Mouse (Mus musculus): Measurements from ENCODE around the gene Sbk1.
A peak's percentile ranks its signal among the peaks of the same experiment; 100 is the strongest.
"Not testable (repeated sequence)": the region's sequence is repeated elsewhere in the genome, so short reads cannot be mapped to it uniquely, and the experiment has no call there.

Sbk1 gene

GRCm38 (mm10) chr7:126265949-126266348, 6.5 kb upstream of the Sbk1 start:
- peak in 1 of 2 experiments; percentile 79 for DNase-seq (ENCODE audit: low spot score in 2 of 2)

- no peak for DNase-seq (ENCODE audit: low spot score in 2 of 2)
Observed at GRCm38 (mm10) chr7:126266372-126266870, 6.0 kb upstream of the Sbk1 start.

GRCm38 (mm10) chr7:126267606-126268005, 4.8 kb upstream of the Sbk1 start:
- DNase-seq (ENCODE audit: low spot score in 2 of 2) = no peak

GRCm38 (mm10) chr7:126272770-126273311, 422 bp downstream of the Sbk1 start:
- peak in 1 of 2 experiments; percentile 37 for DNase-seq (ENCODE audit: low spot score in 2 of 2)

GRCm38 (mm10) chr7:126273351-126274042, 1.1 kb downstream of the Sbk1 start:
- DNase-seq (ENCODE audit: low spot score in 2 of 2) = no peak

- DNase-seq (ENCODE audit: low spot score in 2 of 2) = no peak
Observed at GRCm38 (mm10) chr7:126274137-126274536, 1.7 kb downstream of the Sbk1 start.

GRCm38 (mm10) chr7:126274626-126275025, 2.2 kb downstream of the Sbk1 start:
- no peak for DNase-seq (ENCODE audit: low spot score in 2 of 2)

- DNase-seq (ENCODE audit: low spot score in 2 of 2) = no peak
Observed at GRCm38 (mm10) chr7:126275711-126276110, 3.3 kb downstream of the Sbk1 start.

- no peak for DNase-seq (ENCODE audit: low spot score in 2 of 2)
Observed at GRCm38 (mm10) chr7:126276297-126276696, 3.9 kb downstream of the Sbk1 start.

GRCm38 (mm10) chr7:126277536-126278295, 5.3 kb downstream of the Sbk1 start:
- DNase-seq (ENCODE audit: low spot score in 2 of 2) = no peak

GRCm38 (mm10) chr7:126278799-126279198, 6.4 kb downstream of the Sbk1 start:
- DNase-seq (ENCODE audit: low spot score in 2 of 2) = no peak

- no peak for DNase-seq (ENCODE audit: low spot score in 2 of 2)
Observed at GRCm38 (mm10) chr7:126279774-126280482, 7.5 kb downstream of the Sbk1 start.

- no peak for DNase-seq (ENCODE audit: low spot score in 2 of 2)
Observed at GRCm38 (mm10) chr7:126280696-126281095, 8.3 kb downstream of the Sbk1 start.

GRCm38 (mm10) chr7:126281876-126282682, 9.7 kb downstream of the Sbk1 start:
- DNase-seq (ENCODE audit: low spot score in 2 of 2) = no peak

- DNase-seq (ENCODE audit: low spot score in 2 of 2) = not testable (repeated sequence)
Observed at GRCm38 (mm10) chr7:126282683-126282990, 10.2 kb downstream of the Sbk1 start.

- DNase-seq (ENCODE audit: low spot score in 2 of 2) = no peak
Observed at GRCm38 (mm10) chr7:126284021-126284420, 11.6 kb downstream of the Sbk1 start.

GRCm38 (mm10) chr7:126284441-126284840, 12.0 kb downstream of the Sbk1 start:
- DNase-seq (ENCODE audit: low spot score in 2 of 2) = no peak

- DNase-seq (ENCODE audit: low spot score in 2 of 2) = no peak
Observed at GRCm38 (mm10) chr7:126284865-126285264, 12.4 kb downstream of the Sbk1 start.

GRCm38 (mm10) chr7:126285293-126286211, 13.1 kb downstream of the Sbk1 start:
- DNase-seq (ENCODE audit: low spot score in 2 of 2) = no peak

- DNase-seq (ENCODE audit: low spot score in 2 of 2) = no peak
Observed at GRCm38 (mm10) chr7:126286311-126286710, 13.9 kb downstream of the Sbk1 start.
